Mouse (Mus musculus) spleen, postnatal 36 days (tissue): Measurements from ENCODE around the gene Gm8720.
"Not testable (repeated sequence)": the region's sequence is repeated elsewhere in the genome, so short reads cannot be mapped to it uniquely, and the experiment has no call there.

Experiments used
- DNase-seq, 2 experiments: peaks; one replicate each; pipeline ENCODE4 v3.0.0; 2022; ENCODE audit warnings: low spot score in 2 of 2, mixed read lengths in 1 of 2

The Gm8720 gene

GRCm38 (mm10) chr7:23067356-23067755, at the start of gene Gm8720:
TSS of gene Gm8720 (minus strand) at chr7:23067456.
- not testable (repeated sequence) for DNase-seq

DNA sequence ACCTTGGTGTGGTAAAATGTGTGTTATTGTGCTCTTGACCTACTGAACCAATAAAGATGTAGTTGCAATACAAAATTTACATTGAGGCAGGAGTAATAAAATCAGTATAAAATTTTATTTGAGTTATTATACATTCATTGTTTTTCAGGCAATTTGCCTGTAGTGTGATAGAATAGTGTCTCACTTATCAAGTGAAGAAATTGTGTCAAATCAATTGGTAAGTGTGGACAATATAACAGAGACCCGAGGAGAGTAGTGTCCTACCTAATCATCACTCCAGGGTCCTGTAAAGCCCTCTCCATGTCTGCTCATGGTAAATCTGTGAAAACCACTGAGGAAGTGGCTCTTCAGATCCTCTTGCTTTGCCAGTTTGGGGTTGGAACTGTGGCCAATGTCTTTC, 12.0 kb downstream of the Gm8720 start, which contains the start of gene Vmn1r163:
Gene Vmn1r163 (plus strand): TSS at position 301 of the 400 bp plus-strand sequence.
- DNase-seq: not testable (repeated sequence)

GRCm38 (mm10) chr7:23019823-23020222, 47.4 kb downstream of the Gm8720 start, which contains the start of gene Gm4216:
TSS of gene Gm4216 (minus strand) at chr7:23019923.
- DNase-seq: not testable (repeated sequence)
